Mouse (Mus musculus) ES-E14 (cell line): ENCODE results near the gene Tirap.

Experiments used
- CHD2 ChIP-seq: IDR thresholded peaks from 2 replicates; pipeline ENCODE4 v1.6.1; 2014; ENCODE audit warnings: mild to moderate bottlenecking, low read depth, low read length, inconsistent platforms
- HCFC1 ChIP-seq: IDR thresholded peaks from 2 replicates; pipeline ENCODE4 v1.6.1; 2012; ENCODE audit warnings: low read length, inconsistent platforms, borderline replicate concordance; ENCODE audit not compliant: insufficient read depth
- MAFK ChIP-seq: IDR thresholded peaks from 2 replicates; pipeline ENCODE4 v1.6.1; 2014; ENCODE audit warnings: mild to moderate bottlenecking, low read depth, low read length, inconsistent platforms; ENCODE audit not compliant: insufficient read depth
- ZNF384 ChIP-seq: IDR thresholded peaks from 2 replicates; pipeline ENCODE4 v1.6.1; 2012; ENCODE audit warnings: low read depth, low read length, inconsistent platforms

DNA sequence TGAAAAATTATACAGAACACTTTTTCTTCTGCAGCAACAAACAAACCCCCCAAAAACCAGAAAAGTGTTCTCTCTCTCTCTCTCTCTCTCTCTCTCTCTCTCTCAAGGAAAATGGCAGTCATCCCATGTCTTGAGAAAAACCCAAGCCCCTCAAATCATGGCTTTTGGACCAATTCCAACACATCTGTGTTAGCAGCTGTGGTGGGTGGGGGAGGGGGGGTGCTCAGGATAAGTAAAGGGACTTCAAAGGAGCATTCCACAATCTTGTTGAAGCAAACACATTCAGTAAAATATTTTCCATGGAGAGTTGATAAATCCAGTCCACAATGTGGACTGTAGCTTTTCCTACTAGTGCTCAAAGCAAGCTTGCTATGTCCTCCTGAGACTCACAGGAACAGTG, 49.4 kb upstream of the Tirap start:
- TF ChIP-seq MAFK (no peak), ZNF384 (no peak), CHD2 (no peak), HCFC1 (no peak)
